Mouse (Mus musculus) intestine, embryonic 14.5 days (tissue): ENCODE results near the gene Ccnb1. TPM values are rescaled to one million over a fixed set of nuclear protein-coding genes. Genes with fewer than 3 reads are reported as not detected.
"Not testable (repeated sequence)": the region's sequence is repeated elsewhere in the genome, so short reads cannot be mapped to it uniquely, and the experiment has no call there.

Experiments used
- ATAC-seq: fragments of 200-750 bp; cut with Nextera tagmentation; replicated peaks from 2 replicates; pipeline ENCODE4 v1.8.0; 2017; ENCODE audit warnings: low read depth, moderate number of reproducible peaks, moderate TSS enrichment, moderate library complexity; ENCODE audit not compliant: low FRiP score, low TSS enrichment
- DNase-seq: peaks from one replicate; pipeline ENCODE4 v3.0.0-alpha.2; 2018; ENCODE audit warnings: low spot score
- H3K27ac ChIP-seq: fragments of 300-500 bp; sonication (generic); 2 replicates; pipeline ENCODE4 v1.5.1; 2014; ENCODE audit warnings: low read depth, mild to moderate bottlenecking, control low read depth
- H3K27me3 ChIP-seq: fragments of 300-500 bp; sonication (generic); replicated peaks from 2 replicates; pipeline ENCODE4 v1.6.1; 2014; ENCODE audit warnings: low read length, control low read depth; ENCODE audit not compliant: control insufficient read depth, insufficient read depth
- H3K36me3 ChIP-seq: fragments of 300-500 bp; sonication (generic); 2 replicates; pipeline ENCODE4 v1.6.1; 2014; ENCODE audit warnings: low read length, control low read depth; ENCODE audit not compliant: control insufficient read depth, insufficient read depth
- H3K4me1 ChIP-seq: fragments of 300-500 bp; sonication (generic); replicated peaks from 2 replicates; pipeline ENCODE4 v1.6.1; 2014; ENCODE audit warnings: low read length, control low read depth, mixed read lengths; ENCODE audit not compliant: control insufficient read depth, insufficient read depth
- H3K4me2 ChIP-seq: fragments of 300-500 bp; sonication (generic); 2 replicates; pipeline ENCODE4 v1.6.1; 2014; ENCODE audit warnings: low read length
- H3K4me3 ChIP-seq: fragments of 300-500 bp; sonication (generic); 2 replicates; pipeline ENCODE4 v1.5.1; 2014; ENCODE audit warnings: low read depth, low read length, control low read depth, mixed read lengths
- H3K9ac ChIP-seq: fragments of 300-500 bp; sonication (generic); 2 replicates; pipeline ENCODE4 v1.6.1; 2014; ENCODE audit warnings: mild to moderate bottlenecking, low read length
- H3K9me3 ChIP-seq: fragments of 300-500 bp; sonication (generic); 2 replicates; pipeline ENCODE4 v1.6.1; 2016; ENCODE audit warnings: low read length, control low read depth; ENCODE audit not compliant: control insufficient read depth
- WGBS: fragments of 180-500 bp; shearing (Covaris S2); extraction: QIAGEN DNeasy Blood & Tissue Kit; methylation state at CpG from one replicate; pipeline ENCODE4 v1.1.7; 2014; 5-methylcytosine and 5-hydroxymethylcytosine counted together
- polyA plus RNA-seq: library from polyadenylated mRNA; unstranded; fragments of >200 nt; fragmentation: Nextera tagmentation; extraction: Ambion mirVana; gene quantifications from 2 replicates; pipeline ENCODE4 v1.2.1, GENCODE M21; 2014

Ccnb1 gene
- polyA plus RNA-seq, 1 experiment from 2014 or later = 242 TPM

DNA sequence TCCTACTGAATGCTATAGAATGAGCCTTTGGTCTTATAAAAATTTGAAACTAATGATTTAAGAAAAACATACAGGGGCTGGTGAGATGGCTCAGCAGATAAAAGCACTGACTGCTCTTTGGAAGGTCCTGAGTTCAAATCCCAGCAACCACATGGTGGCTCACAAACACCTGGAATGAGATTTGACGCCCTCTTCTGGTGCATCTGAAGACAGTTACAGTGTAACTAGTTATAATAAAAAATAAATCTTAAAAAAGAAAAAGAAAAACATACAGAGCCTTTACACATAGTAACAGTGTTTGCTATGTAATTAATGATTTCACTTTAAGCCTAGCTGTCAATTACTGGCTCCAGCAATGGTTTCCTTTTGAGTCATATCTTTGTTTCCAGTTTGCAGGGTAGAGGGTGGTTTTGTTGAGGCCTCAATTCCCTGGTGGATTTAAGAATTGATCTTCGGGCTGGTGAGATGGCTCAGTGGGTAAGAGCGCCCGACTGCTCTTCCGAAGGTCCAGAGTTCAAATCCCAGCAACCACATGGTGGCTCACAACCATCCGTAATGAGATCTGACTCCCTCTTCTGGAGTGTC lies 54.8 kb downstream of the Ccnb1 start:
- DNase-seq, H3K9me3 ChIP-seq, ATAC-seq, H3K27me3 ChIP-seq, H3K4me1 ChIP-seq, H3K9ac ChIP-seq: not testable (repeated sequence)
- Histone ChIP-seq H3K4me3 (peak overlapping the region; percentile 86; the same call in 1 of the 2 replicates), H3K4me2 (peak overlapping the region; percentile 48), H3K36me3 (peaks cover 30% of the 10 kb centered on the region), H3K27ac (peak overlapping the region; percentile 92)
- 92% methylated on average over 5 of the region's 6 CpGs for WGBS

DNA sequence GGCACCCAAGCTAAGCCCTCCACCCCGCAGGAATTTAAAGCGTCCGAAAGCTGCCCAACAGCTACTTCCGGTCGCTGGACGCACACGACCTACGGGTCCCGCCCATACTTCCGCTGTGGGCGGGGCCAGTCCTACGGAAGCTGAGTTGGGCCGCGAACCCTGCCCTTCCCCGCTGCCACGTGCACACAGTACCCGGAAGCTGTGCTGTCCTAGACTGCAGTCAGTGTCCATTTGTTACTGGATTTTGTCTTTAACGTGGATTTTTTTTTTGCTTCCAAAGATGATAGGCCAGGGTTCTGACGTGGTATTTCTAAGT lies 55.6 kb downstream of the Ccnb1 start, which contains the start of gene Cdk7:
TSS of gene Cdk7 (minus strand) at position 79 of the 316 bp plus-strand sequence.
- Histone ChIP-seq H3K9ac (peak within 1 kb of the TSS; percentile 69), H3K4me2 (peak within 1 kb of the TSS; percentile 78), H3K27ac (peak within 1 kb of the TSS; percentile 92), H3K9me3 (no peaks in the 10 kb centered on the region), H3K27me3 (no peaks in the 10 kb centered on the region), H3K4me1 (peaks cover 9% of the 10 kb centered on the region), H3K4me3 (peak within 1 kb of the TSS; percentile 86), H3K36me3 (peaks cover 25% of the 10 kb centered on the region)
- ATAC-seq = peak; percentile 99
- WGBS = under 1% methylated on average over 19 of the region's 19 CpGs
- DNase-seq = peak; percentile 95

DNA sequence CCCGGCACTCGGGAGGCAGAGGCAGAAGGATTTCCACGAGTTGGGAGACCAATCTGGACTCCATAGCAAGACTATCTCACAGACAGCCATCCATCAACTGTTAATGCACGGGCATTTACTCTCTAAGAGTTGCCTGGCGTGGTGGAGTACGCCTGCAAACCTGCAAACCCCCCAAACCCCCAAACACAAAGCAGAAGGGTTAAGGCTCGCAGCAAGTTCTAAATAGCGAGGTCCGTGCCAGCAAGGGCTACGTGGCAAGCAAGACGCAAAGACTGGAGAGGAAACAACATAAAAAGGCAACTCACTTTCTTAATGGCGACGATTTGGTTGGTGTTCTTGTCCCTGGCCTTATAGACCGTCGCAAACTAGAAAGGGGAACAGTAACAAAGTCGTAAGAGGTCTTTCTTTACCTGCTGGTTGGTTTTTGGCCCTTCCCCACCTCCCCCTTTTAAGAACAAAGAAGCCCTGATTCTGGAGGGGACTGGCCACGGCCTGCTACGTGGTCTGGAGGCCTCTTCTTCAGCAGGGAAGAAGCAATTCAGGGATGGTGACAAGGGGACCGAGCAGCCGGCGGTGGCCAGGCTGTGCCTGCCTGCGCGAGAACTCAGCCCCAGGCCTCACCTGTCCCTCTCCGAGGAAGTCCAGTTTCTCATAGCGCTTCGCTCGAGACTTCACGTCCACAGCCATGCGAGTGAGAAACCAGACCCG lies 56.1 kb downstream of the Ccnb1 start:
- 1% methylated on average over 30 of the region's 30 CpGs for WGBS
- Histone ChIP-seq H3K9ac (peak overlapping the region; percentile 69), H3K4me3 (peak overlapping the region; percentile 86), H3K4me2 (peak overlapping the region; percentile 78), H3K36me3 (peaks cover 26% of the 10 kb centered on the region), H3K4me1 (peaks cover 9% of the 10 kb centered on the region), H3K27me3 (no peaks in the 10 kb centered on the region), H3K27ac (peak overlapping the region; percentile 92), H3K9me3 (no peaks in the 10 kb centered on the region)
- ATAC-seq (no peak), DNase-seq (peak; percentile 68)

Other genes starting within 250 kb of the Ccnb1 start
- 71.7 and 74.6 TPM in 2 replicates for gene Ocln, start 233.9 kb downstream of the Ccnb1 start, polyA plus RNA-seq
- 24.0 and 25.6 TPM in 2 replicates for gene Marveld2, start 169.6 kb downstream of the Ccnb1 start, polyA plus RNA-seq
- 287 TPM in 2 replicates for gene Ak6, start 135.6 kb downstream of the Ccnb1 start, polyA plus RNA-seq
- gene Rad17, start 135.5 kb downstream of the Ccnb1 start, polyA plus RNA-seq = 20.3 TPM in 2 replicates
- gene Taf9, start 135.0 kb downstream of the Ccnb1 start, polyA plus RNA-seq = 9.6 and 14.2 TPM in 2 replicates
- 9.3 and 10.1 TPM in 2 replicates for gene Ccdc125, start 116.9 kb downstream of the Ccnb1 start, polyA plus RNA-seq
- gene Cdk7, start 55.6 kb downstream of the Ccnb1 start, polyA plus RNA-seq = 79.3 and 87.3 TPM in 2 replicates
- 199 and 219 TPM in 2 replicates for gene Mrps36, start 41.9 kb downstream of the Ccnb1 start, polyA plus RNA-seq
- 35.7 and 39.0 TPM in 2 replicates for gene Cenph, start 10.7 kb downstream of the Ccnb1 start, polyA plus RNA-seq
- gene Slc30a5, start 46.9 kb upstream of the Ccnb1 start, polyA plus RNA-seq = 62.8 and 65.4 TPM in 2 replicates